Comparison of ENCODE assay signal across 9 mouse cellular contexts in the genomic region with DNA sequence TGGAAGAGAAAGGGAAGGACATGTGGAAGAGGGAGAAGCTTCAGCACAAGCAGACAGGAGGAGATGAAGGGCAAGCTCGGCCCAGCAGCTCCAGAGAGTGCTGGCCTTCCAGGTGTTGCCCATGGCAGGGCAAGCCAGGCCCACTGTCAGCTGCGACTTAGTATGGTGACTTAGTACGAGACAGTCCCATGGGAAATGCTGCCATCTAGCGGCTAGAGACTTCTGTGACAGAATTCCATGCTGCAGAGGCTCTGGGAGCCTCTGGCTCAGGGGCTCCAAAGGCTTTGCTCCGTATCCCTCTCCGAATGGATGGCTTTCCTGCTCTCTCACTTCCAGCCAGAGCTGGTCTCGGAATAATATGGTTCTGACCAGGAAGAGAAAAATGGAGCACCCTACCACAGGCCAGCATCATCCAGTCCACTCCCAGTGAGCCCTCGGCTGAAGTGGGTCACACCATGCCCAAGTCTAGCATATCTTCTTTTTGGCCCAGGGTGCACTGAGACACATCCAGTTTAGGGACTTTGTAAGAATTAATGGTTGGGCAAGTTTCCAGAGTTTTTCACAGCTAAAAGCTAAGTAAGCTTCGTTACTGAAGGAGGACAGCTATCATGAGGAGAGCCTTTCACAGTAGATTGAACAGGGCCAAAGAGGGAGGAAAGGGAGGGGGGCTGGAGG. TPM values are rescaled to one million over a fixed set of nuclear protein-coding genes. Genes with fewer than 3 reads are reported as not detected.
A peak's percentile ranks its signal among the peaks of the same experiment; 100 is the strongest.
DNase-seq lines count a peak whose midpoint lies in the region; ATAC-seq and TF ChIP-seq lines count a peak whose summit lies in the region.
"Had no signal": no experiment of that assay in that cellular context is flagged by ENCODE, and none has a peak within 500 bp of the region (broad histone marks: within the 10 kb centered on the region; RNA-seq: fewer than 3 reads in every experiment).

No protein-coding gene starts in this region.

- WGBS in forebrain, embryonic 15.5 days, result 28% methylated on average over 9 of the region's 9 CpGs
- WGBS in lung, embryonic 15.5 days, result 24% methylated on average over 9 of the region's 9 CpGs

- H3K9ac ChIP-seq in ES-E14 (ENCODE audit: insufficient read depth, low read depth, low read length, poor library complexity, severe bottlenecking), result no peak overlapping the region
- H3K9ac ChIP-seq in forebrain, embryonic 15.5 days (replicated peaks), result no peak overlapping the region
- H3K9ac ChIP-seq in lung, embryonic 15.5 days, result no peak overlapping the region
- H3K9ac ChIP-seq: liver, embryonic 15.5 days had no signal

- no peak overlapping the region for H3K4me3 ChIP-seq in ES-E14 (ENCODE audit: insufficient read depth in 1 of 2, low read depth in 1 of 2, low read length in 2 of 2, poor library complexity in 1 of 2, severe bottlenecking in 1 of 2)
- H3K4me3 ChIP-seq in forebrain, embryonic 15.5 days, result no peak overlapping the region
- no peak overlapping the region for H3K4me3 ChIP-seq in layer of hippocampus, adult 2 months
- no peak overlapping the region for H3K4me3 ChIP-seq in lung, embryonic 15.5 days
- H3K4me3 ChIP-seq: liver, embryonic 15.5 days had no signal

- peaks cover 5% of the 10 kb centered on the region; the same call in 1 of the 2 replicates for H3K36me3 ChIP-seq in ES-E14 (ENCODE audit: control insufficient read depth, insufficient read depth, low read length, poor library complexity, severe bottlenecking)
- H3K36me3 ChIP-seq in forebrain, embryonic 15.5 days, result peaks cover 50% of the 10 kb centered on the region
- peaks cover 40% of the 10 kb centered on the region for H3K36me3 ChIP-seq in lung, embryonic 15.5 days

- peak; percentile 62 for DNase-seq in ES-E14 (ENCODE audit: low read depth, low spot score)
- peak; percentile 68 for DNase-seq in cerebellum, adult 11 months
- peak; percentile 84 to 89 for DNase-seq in layer of hippocampus, adult 2 months (ENCODE audit: low spot score in 2 of 2)
- DNase-seq in ovary, postnatal 36 days (ENCODE audit: low spot score), result peak; percentile 69
- peak; percentile 72 for DNase-seq in thymus, postnatal 14 days

- H3K4me1 ChIP-seq in ES-E14 (ENCODE audit: control insufficient read depth in 2 of 2, insufficient read depth in 2 of 2, low read length in 2 of 2, poor library complexity in 1 of 2), result peaks cover 0 to 5% of the 10 kb centered on the region in 2 experiments; a peak in 1 of 4 replicates
- no peaks in the 10 kb centered on the region for H3K4me1 ChIP-seq in forebrain, embryonic 15.5 days
- H3K4me1 ChIP-seq in lung, embryonic 15.5 days, result peaks cover 15% of the 10 kb centered on the region
- H3K4me1 ChIP-seq: liver, embryonic 15.5 days had no signal

- H3K4me2 ChIP-seq in forebrain, embryonic 15.5 days (replicated peaks), result no peak overlapping the region
- no peak overlapping the region for H3K4me2 ChIP-seq in lung, embryonic 15.5 days
- H3K4me2 ChIP-seq: liver, embryonic 15.5 days had no signal

- ATAC-seq in forebrain, embryonic 15.5 days (replicated peaks), result peak; percentile 81
- peak; percentile 77 to 81 for ATAC-seq in hematopoietic stem cell, adult 5-6 weeks (replicated peaks in 1 of 2; ENCODE audit: insufficient read depth in 1 of 2, low FRiP score in 2 of 2, low TSS enrichment in 1 of 2, low read depth in 1 of 2, poor library complexity in 2 of 2, severe bottlenecking in 2 of 2)
- ATAC-seq in lung, embryonic 15.5 days (ENCODE audit: borderline replicate concordance, extremely low read depth, low FRiP score, low TSS enrichment), result peak; percentile 55; the same call in 1 of the 2 replicates

- H3K27ac ChIP-seq in ES-E14 (ENCODE audit: insufficient read depth, low read depth, low read length, poor library complexity, severe bottlenecking), result no peak overlapping the region
- H3K27ac ChIP-seq in forebrain, embryonic 15.5 days (replicated peaks), result no peak overlapping the region
- H3K27ac ChIP-seq in layer of hippocampus, adult 2 months, result peak overlapping the region; percentile 71; the same call in 1 of the 2 replicates
- H3K27ac ChIP-seq in lung, embryonic 15.5 days, result no peak overlapping the region
- H3K27ac ChIP-seq: liver, embryonic 15.5 days had no signal

- no peaks in the 10 kb centered on the region for H3K9me3 ChIP-seq in ES-E14 (ENCODE audit: control insufficient read depth, insufficient read depth, low read depth, low read length)
- no peaks in the 10 kb centered on the region for H3K9me3 ChIP-seq in forebrain, embryonic 15.5 days
- no peaks in the 10 kb centered on the region for H3K9me3 ChIP-seq in lung, embryonic 15.5 days
- H3K9me3 ChIP-seq: liver, embryonic 15.5 days had no signal

- TF ChIP-seq CTCF in layer of hippocampus, adult 2 months (conservative IDR thresholded peaks at IDR 0.05), result peak; percentile 95

- no peaks in the 10 kb centered on the region for H3K27me3 ChIP-seq in forebrain, embryonic 15.5 days
- H3K27me3 ChIP-seq in lung, embryonic 15.5 days, result no peaks in the 10 kb centered on the region
- H3K27me3 ChIP-seq: liver, embryonic 15.5 days had no signal

- in situ Hi-C loops in ES-E14 (cut with MboI; ENCODE audit: low sequenced_read_pairs in 2 of 2, unreplicated experiment in 2 of 2), result no loop called here

TF ChIP-seq in ES-E14, 5 proteins besides CTCF, POLR2A, EP300 and RAD21:
- TF ChIP-seq ZC3H11A (IDR thresholded peaks at IDR 0.05; ENCODE audit: borderline replicate concordance, low read depth, low read length), result peak; percentile 75; the same call in 1 of the 2 replicates
- no peak for TF ChIP-seq CHD2 (IDR thresholded peaks at IDR 0.05; ENCODE audit: low read depth, low read length)

RNA-seq across cellular contexts. Expression of gene Clec2l, which starts 32.6 kb away (rescaled TPM):
- 1.3 and 1.4 TPM in 2 replicates for total RNA-seq in ES-E14 (2012; rRNA removed)
- 8.6 and 14.4 TPM in 2 replicates for polyA plus RNA-seq in forebrain, embryonic 15.5 days (2015; fragmentation: Nextera tagmentation; extraction: Ambion mirVana)
- total RNA-seq in hematopoietic stem cell, adult 5-6 weeks (2017), result 0.31 TPM in 1 of 2 replicates, not detected in the other
- 10 to 100 TPM; 52.1 to 59.8 TPM for total RNA-seq in layer of hippocampus, adult 2 months (2021)
- polyA plus RNA-seq in lung, embryonic 15.5 days (2015; fragmentation: Nextera tagmentation; extraction: Ambion mirVana), result 1.0 and 1.4 TPM in 2 replicates

RNA-seq across cellular contexts. Expression of gene Klrg2, which starts 58.5 kb away (rescaled TPM):
- 3.2 and 4.7 TPM in 2 replicates for total RNA-seq in ES-E14 (2012; rRNA removed)
- 0.14 TPM in 1 of 2 replicates, not detected in the other for polyA plus RNA-seq in forebrain, embryonic 15.5 days (2015; fragmentation: Nextera tagmentation; extraction: Ambion mirVana)
- total RNA-seq in hematopoietic stem cell, adult 5-6 weeks (2017), result 0.89 TPM in 1 of 2 replicates, not detected in the other
- total RNA-seq in layer of hippocampus, adult 2 months (2021), result 1 to 10 TPM; 1.0 to 1.2 TPM
- polyA plus RNA-seq in lung, embryonic 15.5 days (2015; fragmentation: Nextera tagmentation; extraction: Ambion mirVana), result 0.15 and 0.24 TPM in 2 replicates

Comparison
In these comparisons a context has a peak if more than half of its experiments do, and no peak if none do; other contexts are left out.
1. RNA of gene Clec2l, which starts 32.6 kb away (total RNA-seq): 52.1 to 59.8 TPM in layer of hippocampus, adult 2 months; 1.3 to 1.4 TPM in ES-E14 and 0.31 TPM in hematopoietic stem cell, adult 5-6 weeks; every median in the first group is over 10 times any median in the second.
2. Peak in every context shown above with its lines, with median percentiles within 50 percentile points of each other: DNase-seq and ATAC-seq.